Mouse (Mus musculus) limb, embryonic 15.5 days (tissue): ENCODE measurements around the gene Epha10. TPM values are rescaled to one million over a fixed set of nuclear protein-coding genes. Genes with fewer than 3 reads are reported as not detected.
A peak's percentile ranks its signal among the peaks of the same experiment; 100 is the strongest.

Source experiments
- ATAC-seq: fragments of 200-750 bp; cut with Nextera tagmentation; 2 replicates; pipeline ENCODE4 v1.8.0; 2017; ENCODE audit warnings: low read depth, moderate TSS enrichment; ENCODE audit not compliant: insufficient number of reproducible peaks, low FRiP score, low TSS enrichment
- H3K27ac ChIP-seq: fragments of 300-500 bp; sonication (generic); 2 replicates; pipeline ENCODE4 v1.5.1; 2015; ENCODE audit warnings: moderate library complexity, mild to moderate bottlenecking, inconsistent platforms
- H3K27me3 ChIP-seq: fragments of 300-500 bp; sonication (generic); 2 replicates; pipeline ENCODE4 v1.6.1; 2015; ENCODE audit warnings: inconsistent platforms
- H3K36me3 ChIP-seq: fragments of 300-500 bp; sonication (generic); 2 replicates; pipeline ENCODE4 v1.6.1; 2015; ENCODE audit warnings: inconsistent platforms
- H3K4me1 ChIP-seq: fragments of 300-500 bp; sonication (generic); 2 replicates; pipeline ENCODE4 v1.6.1; 2015; ENCODE audit warnings: inconsistent platforms
- H3K4me2 ChIP-seq: fragments of 300-500 bp; sonication (generic); 2 replicates; pipeline ENCODE4 v1.6.1; 2015; ENCODE audit warnings: mild to moderate bottlenecking, inconsistent platforms
- H3K4me3 ChIP-seq: fragments of 300-500 bp; sonication (generic); 2 replicates; pipeline ENCODE4 v1.5.1; 2015; ENCODE audit warnings: mild to moderate bottlenecking, inconsistent platforms
- H3K9ac ChIP-seq: fragments of 300-500 bp; sonication (generic); 2 replicates; pipeline ENCODE4 v1.6.1; 2015; ENCODE audit warnings: inconsistent platforms
- H3K9me3 ChIP-seq: fragments of 300-500 bp; sonication (generic); 2 replicates; pipeline ENCODE4 v1.6.1; 2016; ENCODE audit warnings: inconsistent platforms
- WGBS: fragments of 180-500 bp; shearing (Covaris S2); methylation state at CpG from one replicate; pipeline ENCODE4 v1.1.7; 2015; 5-methylcytosine and 5-hydroxymethylcytosine counted together
- polyA plus RNA-seq: library from polyadenylated mRNA; unstranded; fragments of >200 nt; fragmentation: Nextera tagmentation; extraction: Ambion mirVana; gene quantifications from 2 replicates; pipeline ENCODE4 v1.2.1, GENCODE M21; 2015

Epha10 gene
- polyA plus RNA-seq, result 0.05 and 0.08 TPM in 2 replicates

- H3K9ac ChIP-seq, result no peak within 1 kb of the TSS
- H3K4me3 ChIP-seq, result peak within 1 kb of the TSS; percentile 28
- peaks cover 65% of the 10 kb centered on the region for H3K27me3 ChIP-seq
- H3K9me3 ChIP-seq, result no peaks in the 10 kb centered on the region
- 5% methylated on average over 11 of the region's 11 CpGs for WGBS
- peak within 1 kb of the TSS; percentile 47 for H3K4me2 ChIP-seq
- H3K4me1 ChIP-seq, result peaks cover 15% of the 10 kb centered on the region
- no peaks in the 10 kb centered on the region for H3K36me3 ChIP-seq
- no peak within 1 kb of the TSS for H3K27ac ChIP-seq
- no peak for ATAC-seq
Observed at GRCm38 (mm10) chr4:124880599-124880998, at the start of gene Epha10. Epha10 (plus strand) TSS chr4:124880899.

GRCm38 (mm10) chr4:124832796-124833195, 47.9 kb upstream of the Epha10 start:
- no peaks in the 10 kb centered on the region for H3K4me1 ChIP-seq
- H3K4me2 ChIP-seq, result no peak overlapping the region
- no peaks in the 10 kb centered on the region for H3K27me3 ChIP-seq
- 95% methylated on average over 10 of the region's 10 CpGs for WGBS
- H3K9me3 ChIP-seq, result no peaks in the 10 kb centered on the region
- H3K27ac ChIP-seq, result no peak overlapping the region
- peaks cover 55% of the 10 kb centered on the region for H3K36me3 ChIP-seq
- H3K4me3 ChIP-seq, result no peak overlapping the region
- H3K9ac ChIP-seq, result no peak overlapping the region
- ATAC-seq, result no peak

GRCm38 (mm10) chr4:124838035-124838700, 42.5 kb upstream of the Epha10 start:
- H3K9me3 ChIP-seq, result no peaks in the 10 kb centered on the region
- H3K36me3 ChIP-seq, result peaks cover 69% of the 10 kb centered on the region
- H3K27me3 ChIP-seq, result no peaks in the 10 kb centered on the region
- no peaks in the 10 kb centered on the region for H3K4me1 ChIP-seq
- H3K4me2 ChIP-seq, result no peak overlapping the region
- H3K27ac ChIP-seq, result no peak overlapping the region
- no peak overlapping the region for H3K4me3 ChIP-seq
- no peak overlapping the region for H3K9ac ChIP-seq
- WGBS, result 87% methylated on average over 14 of the region's 14 CpGs
- ATAC-seq, result no peak

- H3K4me1 ChIP-seq, result no peaks in the 10 kb centered on the region
- no peak overlapping the region for H3K27ac ChIP-seq
- H3K4me2 ChIP-seq, result no peak overlapping the region
- no peak overlapping the region for H3K9ac ChIP-seq
- no peak for ATAC-seq
- no peak overlapping the region for H3K4me3 ChIP-seq
- peaks cover 68% of the 10 kb centered on the region for H3K36me3 ChIP-seq
- H3K9me3 ChIP-seq, result no peaks in the 10 kb centered on the region
- no peaks in the 10 kb centered on the region for H3K27me3 ChIP-seq
- 92% methylated on average over 1 of the region's 1 CpGs for whole genome bisulfite sequencing
Observed at GRCm38 (mm10) chr4:124840998-124841397, 39.7 kb upstream of the Epha10 start.

GRCm38 (mm10) chr4:124843493-124843892, 37.2 kb upstream of the Epha10 start:
- Histone ChIP-seq H3K4me2 (no peak overlapping the region), H3K27ac (no peak overlapping the region), H3K9me3 (no peaks in the 10 kb centered on the region), H3K9ac (no peak overlapping the region), H3K4me1 (peaks cover 6% of the 10 kb centered on the region; the same call in 1 of the 2 replicates), H3K4me3 (no peak overlapping the region), H3K36me3 (peaks cover 59% of the 10 kb centered on the region), H3K27me3 (no peaks in the 10 kb centered on the region)
- no peak for ATAC-seq
- 56% methylated on average over 11 of the region's 11 CpGs for WGBS

GRCm38 (mm10) chr4:124847573-124847972, 33.1 kb upstream of the Epha10 start:
- no peak for ATAC-seq
- Histone ChIP-seq H3K4me3 (no peak overlapping the region), H3K9ac (no peak overlapping the region)

GRCm38 (mm10) chr4:124849631-124850260, 31.0 kb upstream of the Epha10 start:
- Histone ChIP-seq H3K9ac (peak overlapping the region; percentile 85), H3K27me3 (no peaks in the 10 kb centered on the region), H3K4me2 (peak overlapping the region; percentile 84), H3K4me3 (peak overlapping the region; percentile 98), H3K36me3 (peaks cover 32% of the 10 kb centered on the region), H3K4me1 (peaks cover 22% of the 10 kb centered on the region), H3K9me3 (no peaks in the 10 kb centered on the region), H3K27ac (peak overlapping the region; percentile 93)
- ATAC-seq, result peak; percentile 36; the same call in 1 of the 2 replicates
- WGBS, result 2% methylated on average over 24 of the region's 24 CpGs

More at GRCm38 (mm10) chr4:124847573-124847972, 33.1 kb upstream of the Epha10 start:
- Histone ChIP-seq H3K27ac (no peak overlapping the region), H3K9me3 (no peaks in the 10 kb centered on the region), H3K4me2 (no peak overlapping the region), H3K36me3 (peaks cover 30% of the 10 kb centered on the region), H3K4me1 (peaks cover 22% of the 10 kb centered on the region), H3K27me3 (no peaks in the 10 kb centered on the region)
- 13% methylated on average over 8 of the region's 8 CpGs for WGBS

DNA sequence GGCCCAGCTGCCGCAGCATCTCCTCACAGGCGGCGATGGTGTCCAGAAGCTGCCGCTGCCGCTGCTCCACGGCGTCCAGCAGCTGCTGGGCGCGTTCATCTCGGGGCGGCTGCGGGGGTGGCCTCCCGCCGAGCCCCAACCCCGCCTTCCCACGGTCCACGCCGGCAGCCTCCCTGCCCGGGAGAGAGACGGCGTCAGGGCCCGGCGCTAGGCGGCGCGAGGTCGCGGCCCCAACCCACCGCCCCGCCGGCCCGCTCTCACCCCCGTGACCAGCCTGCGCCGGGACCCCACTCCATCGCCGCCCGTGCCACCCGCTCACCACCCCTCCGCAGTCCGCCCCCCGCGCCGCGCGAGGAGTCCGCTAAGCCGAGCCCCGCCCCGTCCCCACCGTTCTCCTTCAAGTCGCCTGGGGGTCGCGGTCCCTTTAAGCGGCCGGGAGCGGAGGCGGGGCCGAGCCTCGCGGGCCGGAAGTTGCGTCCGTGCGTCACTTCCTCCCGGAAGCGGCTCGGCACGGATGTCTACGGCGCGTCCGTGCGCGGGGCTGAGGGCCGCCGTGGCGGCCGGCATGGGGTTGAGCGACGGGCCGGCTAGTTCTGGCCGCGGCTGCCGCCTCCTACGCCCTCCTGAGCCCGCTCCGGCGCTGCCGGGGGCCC, 30.3 kb upstream of the Epha10 start, which contains the start of gene Yrdc:
TSS of gene Yrdc (plus strand) at position 419 of the 653 bp plus-strand sequence.
- H3K4me1 ChIP-seq, result peaks cover 22% of the 10 kb centered on the region
- ATAC-seq, result peak; percentile 92
- peak within 1 kb of the TSS; percentile 85 for H3K9ac ChIP-seq
- peak within 1 kb of the TSS; percentile 98 for H3K4me3 ChIP-seq
- H3K36me3 ChIP-seq, result peaks cover 30% of the 10 kb centered on the region
- peak within 1 kb of the TSS; percentile 84 for H3K4me2 ChIP-seq
- 1% methylated on average over 67 of the region's 90 CpGs for WGBS
- peak within 1 kb of the TSS; percentile 93 for H3K27ac ChIP-seq
- H3K9me3 ChIP-seq, result no peaks in the 10 kb centered on the region
- no peaks in the 10 kb centered on the region for H3K27me3 ChIP-seq

- Histone ChIP-seq H3K9me3 (no peaks in the 10 kb centered on the region), H3K4me3 (peak within 1 kb of the TSS; percentile 98), H3K27me3 (no peaks in the 10 kb centered on the region), H3K36me3 (peaks cover 37% of the 10 kb centered on the region), H3K27ac (peak within 1 kb of the TSS; percentile 93), H3K4me1 (peaks cover 22% of the 10 kb centered on the region), H3K4me2 (peak within 1 kb of the TSS; percentile 84), H3K9ac (peak within 1 kb of the TSS; percentile 85)
- WGBS, result under 1% methylated on average over 75 of the region's 75 CpGs
- peak; percentile 46 for ATAC-seq
Observed at GRCm38 (mm10) chr4:124850933-124851658, 29.6 kb upstream of the Epha10 start, which contains the start of gene 1110065P20Rik. 1110065P20Rik (minus strand) TSS chr4:124851196.

DNA sequence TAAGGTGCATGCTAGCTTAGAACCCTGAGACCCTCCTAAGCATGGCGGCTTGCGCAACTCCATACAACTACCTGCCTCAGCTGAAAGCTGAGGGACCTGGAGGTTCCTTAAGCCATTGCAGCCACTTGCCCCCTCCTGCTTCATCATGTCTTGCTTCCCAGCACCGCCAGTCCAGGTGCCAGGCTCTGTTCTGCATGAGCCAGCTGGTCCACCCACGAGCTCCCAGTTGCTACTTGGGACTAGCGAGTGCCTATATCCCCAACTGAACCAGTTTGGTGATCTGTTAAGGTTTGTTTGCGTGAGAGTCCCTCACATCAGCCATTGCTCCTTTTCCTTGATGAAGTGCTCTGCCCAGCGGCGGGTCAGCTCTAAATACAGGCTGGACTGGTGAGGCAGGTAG, 24.4 kb upstream of the Epha10 start:
- Histone ChIP-seq H3K27me3 (peaks cover 8% of the 10 kb centered on the region), H3K4me1 (peaks cover 10% of the 10 kb centered on the region), H3K9me3 (no peaks in the 10 kb centered on the region), H3K27ac (no peak overlapping the region), H3K36me3 (peaks cover 41% of the 10 kb centered on the region), H3K9ac (no peak overlapping the region), H3K4me2 (no peak overlapping the region), H3K4me3 (no peak overlapping the region)
- no peak for ATAC-seq
- WGBS, result 89% methylated on average over 8 of the region's 8 CpGs

DNA sequence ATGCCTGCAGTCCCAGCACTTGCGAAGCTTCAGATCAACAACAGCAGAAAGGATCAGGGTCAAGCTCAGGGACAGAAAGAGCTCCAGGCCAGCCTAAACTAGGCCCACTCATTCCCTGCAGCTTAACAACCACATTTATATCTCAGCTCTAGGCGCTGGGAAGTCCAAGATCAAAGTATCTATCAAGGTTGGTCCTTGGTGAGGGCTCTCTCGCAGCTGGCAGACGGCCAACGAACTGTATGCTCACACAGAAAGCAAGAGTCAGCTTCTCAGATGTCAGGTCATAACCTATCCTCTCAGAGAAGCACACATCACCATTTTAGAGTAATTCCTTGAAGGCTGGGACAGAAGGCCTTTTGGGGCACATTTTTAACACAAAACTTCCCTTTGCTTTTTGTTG, 22.3 kb upstream of the Epha10 start:
- 61% methylated on average over 5 of the region's 5 CpGs for WGBS
- no peak overlapping the region for H3K4me3 ChIP-seq

More for the DNA sequence above, 22.3 kb upstream of the Epha10 start:
- Histone ChIP-seq H3K27me3 (peaks cover 27% of the 10 kb centered on the region), H3K4me2 (no peak overlapping the region), H3K36me3 (peaks cover 38% of the 10 kb centered on the region), H3K9me3 (no peaks in the 10 kb centered on the region), H3K27ac (no peak overlapping the region), H3K9ac (no peak overlapping the region), H3K4me1 (peaks cover 17% of the 10 kb centered on the region)
- no peak for ATAC-seq
